Mouse (Mus musculus): ENCODE measurements around the gene Tlcd2. TPM values are rescaled to one million over a fixed set of nuclear protein-coding genes. Genes with fewer than 3 reads are reported as not detected.

Tlcd2 gene
- polyA plus RNA-seq, 1 experiment, result 13.0 TPM

GRCm38 (mm10) chr11:75434138-75434537 is 27.4 kb upstream of the Tlcd2 start:
- Histone ChIP-seq H3K36me3 (ENCODE audit: control insufficient read depth, insufficient read depth, low read length) (no peaks in the 10 kb centered on the region), H3K4me1 (replicated peaks; ENCODE audit: control insufficient read depth, insufficient read depth, low read length) (peaks cover 6% of the 10 kb centered on the region; the same call in 1 of the 2 replicates), H3K27ac (ENCODE audit: control insufficient read depth, insufficient read depth, low read length) (no peak overlapping the region), H3K4me3 (ENCODE audit: control insufficient read depth, insufficient read depth, low read length) (no peak overlapping the region), H3K27me3 (ENCODE audit: control insufficient read depth, insufficient read depth, low read length) (no peaks in the 10 kb centered on the region)
- WGBS, result 93% methylated on average over 5 of the region's 5 CpGs
- TF ChIP-seq POLR2A (IDR thresholded peaks at IDR 0.05; ENCODE audit: control insufficient read depth, extremely low read depth, insufficient read depth, low read length, poor library complexity) (no peak), CTCF (IDR thresholded peaks at IDR 0.05; ENCODE audit: borderline replicate concordance, control insufficient read depth, extremely low read depth, insufficient read depth, low read length, poor library complexity) (no peak)
- no peak for DNase-seq

- Histone ChIP-seq H3K27me3 (ENCODE audit: control insufficient read depth, insufficient read depth, low read length) (no peaks in the 10 kb centered on the region), H3K4me3 (ENCODE audit: control insufficient read depth, insufficient read depth, low read length) (no peak overlapping the region), H3K4me1 (replicated peaks; ENCODE audit: control insufficient read depth, insufficient read depth, low read length) (no peaks in the 10 kb centered on the region), H3K27ac (ENCODE audit: control insufficient read depth, insufficient read depth, low read length) (no peak overlapping the region), H3K36me3 (ENCODE audit: control insufficient read depth, insufficient read depth, low read length) (peaks cover 5% of the 10 kb centered on the region; the same call in 1 of the 2 replicates)
- 93% methylated on average over 13 of the region's 13 CpGs for WGBS
- DNase-seq, result no peak
- no peak for TF ChIP-seq POLR2A (IDR thresholded peaks at IDR 0.05; ENCODE audit: control insufficient read depth, extremely low read depth, insufficient read depth, low read length, poor library complexity)
Observed at GRCm38 (mm10) chr11:75438194-75438593, 23.3 kb upstream of the Tlcd2 start.

- Histone ChIP-seq H3K27ac (ENCODE audit: control insufficient read depth, insufficient read depth, low read length) (no peak overlapping the region), H3K36me3 (ENCODE audit: control insufficient read depth, insufficient read depth, low read length) (peaks cover 5% of the 10 kb centered on the region; the same call in 1 of the 2 replicates), H3K4me3 (ENCODE audit: control insufficient read depth, insufficient read depth, low read length) (no peak overlapping the region), H3K4me1 (replicated peaks; ENCODE audit: control insufficient read depth, insufficient read depth, low read length) (no peaks in the 10 kb centered on the region), H3K27me3 (ENCODE audit: control insufficient read depth, insufficient read depth, low read length) (no peaks in the 10 kb centered on the region)
- no peak for DNase-seq
- 91% methylated on average over 3 of the region's 3 CpGs for WGBS
- TF ChIP-seq POLR2A (IDR thresholded peaks at IDR 0.05; ENCODE audit: control insufficient read depth, extremely low read depth, insufficient read depth, low read length, poor library complexity) (no peak), CTCF (IDR thresholded peaks at IDR 0.05; ENCODE audit: borderline replicate concordance, control insufficient read depth, extremely low read depth, insufficient read depth, low read length, poor library complexity) (no peak)
Observed at GRCm38 (mm10) chr11:75438804-75439203, 22.7 kb upstream of the Tlcd2 start.

DNA sequence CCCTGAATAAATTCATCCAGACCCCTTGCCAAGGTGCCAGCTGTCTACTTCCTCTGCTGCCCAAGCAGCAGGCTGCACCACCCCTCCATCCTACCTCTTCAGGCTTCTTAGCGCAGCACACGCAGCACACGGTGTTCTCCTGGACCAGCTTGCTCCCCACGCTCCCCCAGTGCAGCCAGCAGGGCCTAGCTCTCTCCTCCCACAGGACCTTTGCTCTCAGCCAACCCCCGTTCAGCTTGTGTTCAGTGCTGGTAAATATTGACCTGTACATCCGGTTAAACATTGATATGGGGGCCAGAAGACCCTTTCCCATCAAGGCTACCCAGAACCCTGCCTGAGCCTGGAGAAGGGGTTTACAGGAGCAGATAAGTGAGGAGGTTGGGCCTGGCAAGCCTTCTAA is 22.2 kb upstream of the Tlcd2 start, which contains the start of gene Serpinf2:
TSS of gene Serpinf2 (minus strand) at position 229 of the 400 bp plus-strand sequence.
- no peak within 1 kb of the TSS for H3K4me3 ChIP-seq (ENCODE audit: control insufficient read depth, insufficient read depth, low read length)
- no peak for DNase-seq
- TF ChIP-seq POLR2A (IDR thresholded peaks at IDR 0.05; ENCODE audit: control insufficient read depth, extremely low read depth, insufficient read depth, low read length, poor library complexity) (no peak), CTCF (IDR thresholded peaks at IDR 0.05; ENCODE audit: borderline replicate concordance, control insufficient read depth, extremely low read depth, insufficient read depth, low read length, poor library complexity) (no peak)
- WGBS, result 92% methylated on average over 6 of the region's 6 CpGs
- no peak within 1 kb of the TSS for H3K27ac ChIP-seq (ENCODE audit: control insufficient read depth, insufficient read depth, low read length)
- no peaks in the 10 kb centered on the region for H3K4me1 ChIP-seq (replicated peaks; ENCODE audit: control insufficient read depth, insufficient read depth, low read length)
- peaks cover 5% of the 10 kb centered on the region; the same call in 1 of the 2 replicates for H3K36me3 ChIP-seq (ENCODE audit: control insufficient read depth, insufficient read depth, low read length)
- H3K27me3 ChIP-seq (ENCODE audit: control insufficient read depth, insufficient read depth, low read length), result no peaks in the 10 kb centered on the region

DNA sequence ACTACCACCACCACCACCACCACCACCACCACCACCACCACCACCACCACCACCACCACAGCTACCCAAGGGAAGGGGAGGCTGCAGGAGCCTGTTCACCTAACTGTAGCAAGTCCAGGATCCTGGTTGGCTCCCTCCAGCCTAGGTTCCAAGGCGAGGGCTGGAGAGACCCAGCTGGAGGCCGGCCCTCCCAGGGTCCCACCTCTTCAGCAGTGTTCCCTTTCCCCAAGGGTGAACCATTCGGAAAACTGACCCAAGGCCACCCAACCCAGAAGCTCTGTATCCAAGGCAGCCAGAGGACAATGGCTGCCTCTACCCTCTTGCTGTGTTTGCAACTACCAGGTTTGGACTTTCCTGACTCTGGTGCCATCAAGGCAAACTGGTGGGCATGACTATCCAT is 21.6 kb upstream of the Tlcd2 start:
- no peaks in the 10 kb centered on the region for H3K27me3 ChIP-seq (ENCODE audit: control insufficient read depth, insufficient read depth, low read length)
- TF ChIP-seq CTCF (IDR thresholded peaks at IDR 0.05; ENCODE audit: borderline replicate concordance, control insufficient read depth, extremely low read depth, insufficient read depth, low read length, poor library complexity) (no peak), POLR2A (IDR thresholded peaks at IDR 0.05; ENCODE audit: control insufficient read depth, extremely low read depth, insufficient read depth, low read length, poor library complexity) (no peak)
- no peak overlapping the region for H3K27ac ChIP-seq (ENCODE audit: control insufficient read depth, insufficient read depth, low read length)
- no peaks in the 10 kb centered on the region for H3K4me1 ChIP-seq (replicated peaks; ENCODE audit: control insufficient read depth, insufficient read depth, low read length)
- no peak for DNase-seq
- H3K36me3 ChIP-seq (ENCODE audit: control insufficient read depth, insufficient read depth, low read length), result peaks cover 5% of the 10 kb centered on the region; the same call in 1 of the 2 replicates
- 96% methylated on average over 3 of the region's 3 CpGs for WGBS
- no peak overlapping the region for H3K4me3 ChIP-seq (ENCODE audit: control insufficient read depth, insufficient read depth, low read length)

GRCm38 (mm10) chr11:75441034-75441433 is 20.5 kb upstream of the Tlcd2 start:
- Histone ChIP-seq H3K27me3 (ENCODE audit: control insufficient read depth, insufficient read depth, low read length) (no peaks in the 10 kb centered on the region), H3K36me3 (ENCODE audit: control insufficient read depth, insufficient read depth, low read length) (peaks cover 5% of the 10 kb centered on the region; the same call in 1 of the 2 replicates), H3K4me3 (ENCODE audit: control insufficient read depth, insufficient read depth, low read length) (no peak overlapping the region), H3K4me1 (replicated peaks; ENCODE audit: control insufficient read depth, insufficient read depth, low read length) (no peaks in the 10 kb centered on the region), H3K27ac (ENCODE audit: control insufficient read depth, insufficient read depth, low read length) (no peak overlapping the region)
- WGBS, result 93% methylated on average over 7 of the region's 7 CpGs
- TF ChIP-seq POLR2A (IDR thresholded peaks at IDR 0.05; ENCODE audit: control insufficient read depth, extremely low read depth, insufficient read depth, low read length, poor library complexity), result no peak
- no peak for TF ChIP-seq CTCF (IDR thresholded peaks at IDR 0.05; ENCODE audit: borderline replicate concordance, control insufficient read depth, extremely low read depth, insufficient read depth, low read length, poor library complexity)
- no peak for DNase-seq

DNA sequence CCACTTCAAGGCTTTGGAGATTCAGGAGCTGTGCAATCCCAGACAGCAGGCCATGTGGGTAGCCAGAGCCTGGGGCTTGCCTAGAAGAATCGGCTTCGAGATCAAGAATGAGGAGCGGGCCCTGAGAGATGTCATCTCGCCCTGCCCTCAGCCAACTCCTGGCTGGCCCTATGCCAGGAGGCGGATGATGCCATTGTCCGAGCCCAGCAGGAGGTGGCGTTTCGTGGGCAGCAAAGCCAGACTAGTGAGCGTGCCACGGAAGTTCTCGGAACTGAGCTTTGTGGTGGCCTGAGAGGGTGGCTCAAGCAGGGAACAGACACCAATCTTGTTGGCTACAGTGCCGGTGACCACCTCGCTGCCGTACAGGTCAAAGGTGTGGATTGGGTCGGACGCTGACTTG is 19.9 kb upstream of the Tlcd2 start:
- TF ChIP-seq POLR2A (IDR thresholded peaks at IDR 0.05; ENCODE audit: control insufficient read depth, extremely low read depth, insufficient read depth, low read length, poor library complexity) (no peak), CTCF (IDR thresholded peaks at IDR 0.05; ENCODE audit: borderline replicate concordance, control insufficient read depth, extremely low read depth, insufficient read depth, low read length, poor library complexity) (no peak)
- no peaks in the 10 kb centered on the region for H3K4me1 ChIP-seq (replicated peaks; ENCODE audit: control insufficient read depth, insufficient read depth, low read length)
- 98% methylated on average over 16 of the region's 16 CpGs for WGBS
- H3K27ac ChIP-seq (ENCODE audit: control insufficient read depth, insufficient read depth, low read length), result no peak overlapping the region
- H3K36me3 ChIP-seq (ENCODE audit: control insufficient read depth, insufficient read depth, low read length), result peaks cover 5% of the 10 kb centered on the region; the same call in 1 of the 2 replicates
- no peak overlapping the region for H3K4me3 ChIP-seq (ENCODE audit: control insufficient read depth, insufficient read depth, low read length)
- no peaks in the 10 kb centered on the region for H3K27me3 ChIP-seq (ENCODE audit: control insufficient read depth, insufficient read depth, low read length)
- no peak for DNase-seq
